Mouse (Mus musculus) midbrain, embryonic 10.5 days (tissue): ENCODE data around the gene Gas2l3. TPM values are rescaled to one million over a fixed set of nuclear protein-coding genes. Genes with fewer than 3 reads are reported as not detected.

Experiments used
- DNase-seq: peaks from one replicate; pipeline ENCODE4 v3.0.0-alpha.2; 2017; ENCODE audit warnings: low spot score
- H3K27ac ChIP-seq: fragments of 300-500 bp; sonication (generic); replicated peaks from 2 replicates; pipeline ENCODE4 v1.5.1; 2016; ENCODE audit warnings: mild to moderate bottlenecking
- H3K27me3 ChIP-seq: fragments of 300-500 bp; sonication (generic); 2 replicates; pipeline ENCODE4 v1.6.1; 2016; ENCODE audit warnings: low read depth, mild to moderate bottlenecking; ENCODE audit not compliant: poor library complexity, severe bottlenecking
- H3K36me3 ChIP-seq: fragments of 300-500 bp; sonication (generic); 2 replicates; pipeline ENCODE4 v1.6.1; 2016; ENCODE audit warnings: mild to moderate bottlenecking, moderate library complexity
- H3K4me1 ChIP-seq: fragments of 300-500 bp; sonication (generic); 2 replicates; pipeline ENCODE4 v1.6.1; 2016
- H3K4me3 ChIP-seq: fragments of 300-500 bp; sonication (generic); 2 replicates; pipeline ENCODE4 v1.5.1; 2016; ENCODE audit warnings: mild to moderate bottlenecking, moderate library complexity
- H3K9me3 ChIP-seq: fragments of 300-500 bp; sonication (generic); replicated peaks from 2 replicates; pipeline ENCODE4 v1.6.1; 2016; ENCODE audit warnings: mild to moderate bottlenecking
- WGBS: fragments of 180-500 bp; shearing (Covaris S2); methylation state at CpG from one replicate; pipeline ENCODE4 v1.1.7; 2016; 5-methylcytosine and 5-hydroxymethylcytosine counted together
- polyA plus RNA-seq: library from polyadenylated mRNA; unstranded; fragments of >200 nt; fragmentation: Nextera tagmentation; extraction: Ambion mirVana; gene quantifications from 2 replicates; pipeline ENCODE4 v1.2.1, GENCODE M21; 2016

The Gas2l3 gene
- polyA plus RNA-seq, 1 experiment from 2014 or later: 19.4 TPM

DNA sequence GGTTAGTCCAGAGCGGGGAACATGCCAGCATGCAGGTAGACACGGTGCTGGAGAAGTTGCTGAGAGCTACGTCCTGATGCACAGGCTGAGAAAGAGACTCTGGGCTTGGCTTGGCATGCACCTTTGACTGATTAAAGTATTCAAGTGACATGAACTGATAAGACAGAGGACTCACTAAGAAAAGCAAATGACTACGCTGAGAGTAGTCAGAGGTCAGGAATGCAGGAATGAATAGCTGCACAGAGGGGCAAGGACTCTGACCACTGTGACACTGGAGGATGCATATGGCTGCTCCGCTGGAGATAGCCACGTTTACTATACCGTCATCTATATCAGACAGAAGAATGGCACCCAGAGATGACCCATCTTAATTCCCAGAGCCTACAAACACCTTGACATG, 4.4 kb downstream of the Gas2l3 start:
- 93% methylated on average over 7 of the region's 7 CpGs for WGBS
- peaks cover 42% of the 10 kb centered on the region for H3K4me1 ChIP-seq
- H3K4me3 ChIP-seq: no peak overlapping the region
- H3K27me3 ChIP-seq: peaks cover 82% of the 10 kb centered on the region
- H3K9me3 ChIP-seq: no peaks in the 10 kb centered on the region; the same call in 1 of the 2 replicates
- no peak overlapping the region for H3K27ac ChIP-seq
- peaks cover 13% of the 10 kb centered on the region for H3K36me3 ChIP-seq
- DNase-seq: no peak

DNA sequence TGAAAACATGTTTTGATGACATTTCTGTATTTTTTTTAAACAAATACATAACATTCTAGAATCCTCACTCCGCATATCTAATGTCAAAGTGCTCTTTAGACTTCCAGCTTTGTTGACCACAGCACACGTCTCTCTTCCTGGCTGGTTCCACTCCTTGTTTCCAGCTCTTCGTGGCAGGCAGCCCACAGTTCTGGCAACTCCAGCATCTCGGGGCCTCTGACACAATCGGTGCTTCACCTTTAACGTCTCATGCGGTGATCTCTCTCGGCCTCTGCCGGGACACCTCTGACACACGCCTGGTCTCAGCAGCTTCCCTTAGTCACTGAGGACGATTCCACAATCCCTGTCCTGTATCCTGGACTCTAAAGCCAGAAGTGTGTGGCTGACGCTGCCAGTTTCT, 5.8 kb downstream of the Gas2l3 start:
- no peaks in the 10 kb centered on the region; the same call in 1 of the 2 replicates for H3K9me3 ChIP-seq
- no peak for DNase-seq
- 85% methylated on average over 12 of the region's 12 CpGs for WGBS
- H3K27me3 ChIP-seq: peaks cover 92% of the 10 kb centered on the region
- H3K36me3 ChIP-seq: peaks cover 22% of the 10 kb centered on the region
- H3K4me3 ChIP-seq: no peak overlapping the region
- peaks cover 42% of the 10 kb centered on the region for H3K4me1 ChIP-seq
- no peak overlapping the region for H3K27ac ChIP-seq

DNA sequence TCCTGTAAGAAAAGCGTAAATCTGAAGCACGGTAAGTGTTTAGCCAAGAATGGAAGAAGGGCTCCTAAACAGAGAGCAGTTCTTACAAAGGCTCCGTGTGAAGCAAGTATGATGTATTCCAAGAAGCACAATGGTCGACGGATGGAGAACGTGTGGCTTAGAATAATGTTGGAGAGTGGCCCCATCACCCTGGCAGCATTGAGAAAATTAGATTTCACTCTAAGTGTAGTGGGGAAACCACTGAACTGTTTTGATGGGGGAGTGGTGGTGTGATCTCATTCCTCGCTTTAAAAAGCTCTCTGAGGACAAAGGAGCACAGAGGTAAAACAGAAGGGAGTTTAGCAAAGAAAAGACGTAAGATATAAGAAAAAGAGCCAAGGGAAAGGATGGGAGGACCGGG, 6.3 kb downstream of the Gas2l3 start:
- WGBS: 73% methylated on average over 9 of the region's 9 CpGs
- Histone ChIP-seq H3K27ac (no peak overlapping the region), H3K4me3 (no peak overlapping the region), H3K36me3 (peaks cover 22% of the 10 kb centered on the region), H3K27me3 (peaks cover 94% of the 10 kb centered on the region), H3K4me1 (peaks cover 36% of the 10 kb centered on the region), H3K9me3 (no peaks in the 10 kb centered on the region; the same call in 1 of the 2 replicates)
- no peak for DNase-seq

DNA sequence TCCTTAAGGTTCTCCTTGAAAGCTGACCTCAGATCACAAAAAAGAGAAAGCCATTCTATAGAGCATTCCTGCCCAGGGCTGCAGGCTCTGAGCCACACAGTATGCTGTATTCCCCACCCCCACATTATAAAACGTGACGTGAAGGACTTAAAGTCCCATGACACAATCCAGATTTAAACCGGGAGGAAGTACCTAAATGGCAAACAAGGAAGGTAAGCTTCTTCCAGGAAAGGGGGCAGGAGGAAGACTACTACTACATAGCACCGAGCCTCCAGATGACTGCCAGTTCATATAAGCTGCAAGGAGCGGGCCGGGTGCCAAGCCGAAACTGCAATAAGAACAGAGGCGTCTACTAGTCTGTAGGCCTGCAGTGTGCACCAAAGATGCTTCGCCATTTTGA, 7.8 kb downstream of the Gas2l3 start:
- peaks cover 20% of the 10 kb centered on the region; the same call in 1 of the 2 replicates for H3K36me3 ChIP-seq
- no peak overlapping the region for H3K4me3 ChIP-seq
- no peak overlapping the region for H3K27ac ChIP-seq
- no peak for DNase-seq
- no peaks in the 10 kb centered on the region; the same call in 1 of the 2 replicates for H3K9me3 ChIP-seq
- H3K27me3 ChIP-seq: peaks cover 93% of the 10 kb centered on the region
- H3K4me1 ChIP-seq: peaks cover 35% of the 10 kb centered on the region
- 70% methylated on average over 9 of the region's 9 CpGs for WGBS

DNA sequence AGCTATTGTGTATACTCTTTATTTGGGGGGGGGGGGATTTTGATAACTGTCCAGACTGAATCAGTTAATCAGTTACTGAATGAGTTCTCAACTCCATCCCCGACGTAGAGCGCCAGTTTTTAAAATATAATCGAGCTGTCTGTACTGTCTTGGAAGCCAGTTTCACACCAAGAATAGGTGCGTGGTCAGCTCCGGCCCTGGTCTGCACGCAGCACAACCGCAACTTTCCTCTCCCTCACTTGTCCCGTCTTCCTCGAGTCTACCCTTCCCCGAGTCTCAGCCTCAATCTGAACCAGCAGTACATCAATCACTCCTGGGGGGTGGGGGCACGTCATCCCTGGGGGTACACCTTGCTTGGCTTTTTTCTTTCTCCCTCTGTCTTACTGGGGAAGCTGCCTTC, 8.4 kb downstream of the Gas2l3 start:
- Histone ChIP-seq H3K4me3 (no peak overlapping the region), H3K9me3 (no peaks in the 10 kb centered on the region), H3K27me3 (peaks cover 93% of the 10 kb centered on the region), H3K36me3 (peaks cover 19% of the 10 kb centered on the region), H3K4me1 (peaks cover 35% of the 10 kb centered on the region), H3K27ac (no peak overlapping the region)
- WGBS: 65% methylated on average over 12 of the region's 12 CpGs
- no peak for DNase-seq

DNA sequence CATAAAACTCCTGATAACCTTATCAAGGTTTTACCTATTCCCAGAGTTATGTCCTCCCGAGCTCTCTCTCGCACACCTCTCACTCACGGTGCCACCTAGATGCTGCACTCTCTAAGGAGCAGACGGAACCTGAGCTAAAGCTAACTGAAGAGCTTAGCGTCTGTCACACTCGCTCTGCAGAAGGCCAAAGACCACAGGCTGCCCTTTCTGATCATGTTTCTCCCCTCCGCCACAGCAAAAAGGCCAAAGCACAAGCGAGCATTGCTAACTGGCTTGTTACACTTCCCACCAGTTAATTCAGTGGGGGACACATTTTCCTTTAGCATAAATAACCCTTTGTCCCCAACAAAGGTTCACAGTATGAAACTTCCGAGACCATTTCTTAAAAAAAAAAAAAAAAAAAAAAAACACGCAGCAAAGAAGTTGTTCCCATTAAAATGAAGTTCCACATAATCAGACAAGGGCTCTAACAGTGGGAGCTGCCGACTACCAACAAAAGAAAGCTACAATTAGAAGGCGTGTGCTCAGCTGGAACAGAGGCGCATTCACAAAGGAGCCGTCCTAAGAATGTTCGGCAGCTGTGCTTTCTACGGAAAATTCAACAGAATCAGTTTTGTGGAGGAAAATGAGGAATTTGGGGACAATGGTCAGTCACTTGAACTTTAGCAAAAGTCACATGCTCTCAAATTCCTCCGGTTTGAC, 9.1 kb downstream of the Gas2l3 start:
- Histone ChIP-seq H3K4me1 (peaks cover 35% of the 10 kb centered on the region), H3K4me3 (peak overlapping the region; percentile 28), H3K36me3 (peaks cover 24% of the 10 kb centered on the region), H3K27ac (0 out of 2 replicates have a peak overlapping the region, but pooled peaks have one; percentile 3), H3K9me3 (no peaks in the 10 kb centered on the region), H3K27me3 (peaks cover 88% of the 10 kb centered on the region)
- 19% methylated on average over 17 of the region's 17 CpGs for WGBS
- DNase-seq: peak; percentile 45

DNA sequence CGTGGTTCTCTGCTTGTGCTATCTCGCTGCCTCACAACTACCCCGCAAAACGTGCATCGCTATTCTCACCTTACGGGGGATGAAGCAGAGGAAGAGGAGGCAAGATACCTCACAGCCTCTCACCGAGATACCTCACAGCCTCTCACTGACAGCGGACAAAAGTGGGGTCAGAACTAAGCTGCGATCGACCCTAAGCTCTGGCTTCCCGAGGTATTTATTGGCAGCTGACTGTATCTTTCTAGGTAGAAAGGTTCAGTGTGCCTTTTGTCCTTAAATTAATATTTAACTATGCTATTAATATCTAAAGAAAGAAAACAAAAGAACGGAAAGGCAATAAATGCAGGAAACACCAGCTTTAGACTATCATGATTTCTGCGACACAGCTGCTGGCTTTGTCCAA, 11.0 kb downstream of the Gas2l3 start:
- DNase-seq: no peak
- 95% methylated on average over 13 of the region's 13 CpGs for WGBS
- peaks cover 82% of the 10 kb centered on the region for H3K27me3 ChIP-seq
- peaks cover 42% of the 10 kb centered on the region for H3K36me3 ChIP-seq
- H3K9me3 ChIP-seq: no peaks in the 10 kb centered on the region
- no peak overlapping the region for H3K4me3 ChIP-seq
- no peak overlapping the region for H3K27ac ChIP-seq
- peaks cover 29% of the 10 kb centered on the region for H3K4me1 ChIP-seq

DNA sequence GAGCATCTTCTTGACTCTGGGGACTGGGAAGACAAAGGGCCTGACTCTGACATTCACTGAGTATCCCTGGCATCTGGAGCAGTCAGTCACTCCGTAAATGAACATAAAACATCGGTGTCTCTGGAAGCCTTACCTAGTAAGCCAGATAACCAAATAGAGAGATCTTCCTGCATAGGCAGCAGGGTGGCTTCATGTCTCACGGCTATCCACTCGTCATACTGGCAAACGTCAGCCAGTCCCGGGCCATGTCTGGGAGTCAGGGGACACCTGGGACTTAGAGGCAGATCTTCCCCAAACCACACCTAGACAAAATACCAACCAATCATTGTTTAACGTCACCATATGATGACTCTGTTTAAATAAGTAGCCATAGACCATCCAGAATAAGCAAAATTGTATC, 13.0 kb downstream of the Gas2l3 start:
- Histone ChIP-seq H3K9me3 (no peaks in the 10 kb centered on the region), H3K36me3 (peaks cover 60% of the 10 kb centered on the region), H3K27ac (no peak overlapping the region), H3K4me3 (no peak overlapping the region), H3K27me3 (peaks cover 62% of the 10 kb centered on the region), H3K4me1 (peaks cover 21% of the 10 kb centered on the region)
- DNase-seq: no peak
- WGBS: 93% methylated on average over 7 of the region's 7 CpGs

DNA sequence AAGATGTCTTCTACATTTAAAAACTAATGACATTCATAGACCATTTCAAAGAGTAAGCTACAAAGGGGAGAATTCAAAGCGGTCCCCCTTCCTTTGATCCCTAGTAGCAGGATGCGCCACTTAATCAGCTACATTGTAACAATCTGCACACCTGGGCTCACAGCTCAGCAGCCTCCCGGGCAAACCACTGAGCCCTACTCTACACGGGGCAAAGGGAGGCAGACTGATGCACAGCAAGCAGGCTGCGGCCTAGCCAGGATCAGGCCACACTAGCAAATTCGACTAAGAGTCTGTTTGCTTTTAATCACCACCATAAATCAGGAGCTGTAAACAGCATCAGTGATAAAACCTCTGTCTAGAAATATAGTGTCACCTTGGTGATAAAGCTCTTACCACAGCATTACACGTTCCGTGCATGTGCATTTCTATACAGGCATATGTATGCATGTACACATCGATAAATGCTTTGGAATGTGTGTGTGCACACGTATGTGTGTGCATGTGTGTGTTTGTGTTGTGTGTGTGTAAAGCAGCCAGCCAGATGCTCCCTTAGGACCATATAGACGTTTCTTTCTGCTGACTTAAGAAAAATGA, 18.9 kb downstream of the Gas2l3 start:
- no peaks in the 10 kb centered on the region for H3K9me3 ChIP-seq
- WGBS: 90% methylated on average over 11 of the region's 11 CpGs
- H3K27me3 ChIP-seq: peaks cover 16% of the 10 kb centered on the region; the same call in 1 of the 2 replicates
- H3K4me3 ChIP-seq: no peak overlapping the region
- no peak for DNase-seq
- H3K4me1 ChIP-seq: no peaks in the 10 kb centered on the region
- peaks cover 75% of the 10 kb centered on the region for H3K36me3 ChIP-seq
- no peak overlapping the region for H3K27ac ChIP-seq

DNA sequence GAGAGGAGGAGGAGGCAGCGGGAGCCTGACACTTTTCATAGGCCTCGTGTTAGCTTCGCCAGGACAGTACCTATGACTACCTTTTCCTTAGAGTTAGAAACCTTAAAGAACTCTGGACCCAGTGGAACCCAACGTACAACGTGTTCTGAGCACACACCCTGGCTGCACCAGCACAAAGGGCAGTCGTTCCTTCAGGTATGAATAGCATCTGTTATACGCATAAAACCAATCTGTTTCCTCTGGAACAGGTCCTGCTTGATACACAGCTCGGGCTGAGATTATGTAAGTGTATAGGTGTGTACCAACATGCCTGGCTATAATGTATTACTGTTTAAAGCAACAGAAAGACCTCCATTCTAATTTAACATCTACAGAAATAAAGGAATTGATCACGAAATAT, 19.6 kb downstream of the Gas2l3 start:
- H3K27me3 ChIP-seq: peaks cover 9% of the 10 kb centered on the region; the same call in 1 of the 2 replicates
- no peaks in the 10 kb centered on the region for H3K9me3 ChIP-seq
- no peak overlapping the region for H3K4me3 ChIP-seq
- H3K36me3 ChIP-seq: peaks cover 70% of the 10 kb centered on the region
- 95% methylated on average over 9 of the region's 9 CpGs for WGBS
- no peak overlapping the region for H3K27ac ChIP-seq
- H3K4me1 ChIP-seq: no peaks in the 10 kb centered on the region
- DNase-seq: no peak

DNA sequence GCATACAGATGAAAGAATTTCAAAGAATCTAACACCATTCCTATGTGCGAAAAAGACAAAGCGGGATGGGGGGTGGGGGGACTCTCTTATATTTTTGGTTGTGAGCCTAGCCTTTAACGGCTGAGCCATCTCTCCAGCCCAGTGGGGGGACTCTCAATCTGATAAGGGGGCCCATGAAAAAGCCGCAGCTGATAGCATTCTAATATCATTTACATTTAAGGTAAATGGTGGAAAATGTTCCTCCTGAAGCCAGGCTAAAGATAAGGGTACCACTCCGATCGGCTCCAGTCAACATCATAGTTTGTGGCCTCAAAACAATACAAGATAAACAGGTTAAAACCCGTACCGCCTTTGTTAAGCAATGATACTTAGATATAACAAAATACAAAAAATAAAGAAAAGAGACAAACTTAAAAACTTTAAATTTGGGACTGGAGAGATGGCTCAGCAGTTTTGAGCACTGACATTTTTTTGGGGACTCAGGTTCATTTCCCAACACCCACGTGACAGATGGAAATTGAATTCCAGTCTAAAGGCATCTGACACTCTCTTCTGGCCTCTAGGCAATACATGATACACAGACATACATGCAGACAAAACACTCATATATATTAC, 20.5 kb downstream of the Gas2l3 start:
- H3K36me3 ChIP-seq: peaks cover 69% of the 10 kb centered on the region
- DNase-seq: no peak
- 93% methylated on average over 9 of the region's 9 CpGs for WGBS

DNA sequence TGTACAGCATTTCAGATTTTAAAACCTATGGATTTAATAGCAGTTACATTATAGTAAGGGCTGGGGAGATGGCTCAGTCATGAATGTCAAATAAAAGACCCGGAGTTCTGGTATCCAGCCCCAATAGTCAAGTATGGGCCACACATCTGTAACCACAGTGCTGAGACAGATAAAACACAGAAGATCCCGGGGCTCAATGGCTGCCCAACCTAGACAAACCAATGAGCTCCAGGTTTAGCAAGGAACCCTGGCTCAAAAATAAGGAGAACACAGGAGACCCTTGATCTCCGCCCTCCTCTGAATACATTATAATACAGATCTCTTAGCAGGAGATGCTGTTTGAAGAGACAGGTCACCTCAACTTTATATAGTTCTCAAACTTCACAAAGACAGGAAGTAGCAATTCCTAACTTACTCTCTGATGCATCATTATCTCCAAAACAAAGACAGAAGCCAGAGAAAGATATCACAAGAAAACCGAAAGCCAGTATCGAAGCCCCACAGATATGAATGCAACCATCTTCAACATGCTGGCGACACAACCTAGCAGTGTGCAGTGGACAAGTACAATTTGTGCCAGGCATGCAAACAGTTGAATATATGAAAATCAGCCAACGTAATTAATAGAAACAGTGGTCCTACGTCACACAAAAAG, 21.1 kb downstream of the Gas2l3 start:
- no peak for DNase-seq
- Histone ChIP-seq H3K4me3 (no peak overlapping the region), H3K27me3 (no peaks in the 10 kb centered on the region), H3K9me3 (no peaks in the 10 kb centered on the region), H3K27ac (no peak overlapping the region), H3K4me1 (no peaks in the 10 kb centered on the region), H3K36me3 (peaks cover 69% of the 10 kb centered on the region)
- 93% methylated on average over 8 of the region's 8 CpGs for WGBS

More for the DNA sequence above, 20.5 kb downstream of the Gas2l3 start:
- H3K9me3 ChIP-seq: no peaks in the 10 kb centered on the region
- no peak overlapping the region for H3K27ac ChIP-seq
- no peaks in the 10 kb centered on the region for H3K4me1 ChIP-seq
- H3K4me3 ChIP-seq: no peak overlapping the region
- H3K27me3 ChIP-seq: no peaks in the 10 kb centered on the region; the same call in 1 of the 2 replicates
